Mouse (Mus musculus) heart, postnatal 0 days (tissue): ENCODE measurements around the gene Pitx3. TPM values are rescaled to one million over a fixed set of nuclear protein-coding genes. Genes with fewer than 3 reads are reported as not detected.
"Not testable (repeated sequence)": the region's sequence is repeated elsewhere in the genome, so short reads cannot be mapped to it uniquely, and the experiment has no call there.

Experiments
- ATAC-seq: fragments of 200-750 bp; cut with Nextera tagmentation; 2 replicates; pipeline ENCODE4 v1.8.0; 2017; ENCODE audit warnings: low read depth, moderate number of reproducible peaks, moderate library complexity; ENCODE audit not compliant: insufficient read depth
- DNase-seq: peaks from one replicate; pipeline ENCODE4 v3.0.0-alpha.2; 2016; ENCODE audit warnings: low spot score
- H3K27ac ChIP-seq: fragments of 300-500 bp; sonication (generic); 2 replicates; pipeline ENCODE4 v1.5.1; 2014; ENCODE audit warnings: low read depth, mild to moderate bottlenecking
- H3K27me3 ChIP-seq: fragments of 300-500 bp; sonication (generic); 2 replicates; pipeline ENCODE4 v1.6.1; 2014; ENCODE audit warnings: low read length, mixed read lengths; ENCODE audit not compliant: control insufficient read depth, insufficient read depth
- H3K36me3 ChIP-seq: fragments of 300-500 bp; sonication (generic); replicated peaks from 2 replicates; pipeline ENCODE4 v1.6.1; 2014; ENCODE audit warnings: low read length, mixed read lengths; ENCODE audit not compliant: control insufficient read depth, insufficient read depth
- H3K4me1 ChIP-seq: fragments of 300-500 bp; sonication (generic); 2 replicates; pipeline ENCODE4 v1.6.1; 2014; ENCODE audit warnings: antibody characterized with exemption; ENCODE audit not compliant: control insufficient read depth, insufficient read depth
- H3K4me2 ChIP-seq: fragments of 300-500 bp; sonication (generic); 2 replicates; pipeline ENCODE4 v1.6.1; 2014; ENCODE audit warnings: low read depth, mild to moderate bottlenecking, low read length, moderate library complexity
- H3K4me3 ChIP-seq: fragments of 300-500 bp; sonication (generic); 2 replicates; pipeline ENCODE4 v1.5.1; 2014; ENCODE audit warnings: low read depth, low read length
- H3K9ac ChIP-seq: fragments of 300-500 bp; sonication (generic); replicated peaks from 2 replicates; pipeline ENCODE4 v1.6.1; 2014; ENCODE audit warnings: low read depth, low read length, mixed read lengths
- H3K9me3 ChIP-seq: fragments of 300-500 bp; sonication (generic); replicated peaks from 2 replicates; pipeline ENCODE4 v1.6.1; 2016; ENCODE audit warnings: low read length; ENCODE audit not compliant: control insufficient read depth
- CTCF ChIP-seq: IDR thresholded peaks from 2 replicates; pipeline ENCODE4 v1.5.1; 2016; ENCODE audit warnings: antibody characterized with exemption, control low read depth, low read depth
- EP300 ChIP-seq: IDR thresholded peaks from 2 replicates; pipeline ENCODE4 v1.6.1; 2016; ENCODE audit warnings: antibody characterized with exemption, low read depth
- WGBS: fragments of 180-500 bp; shearing (Covaris S2); extraction: QIAGEN DNeasy Blood & Tissue Kit; methylation state at CpG from one replicate; pipeline ENCODE4 v1.1.7; 2014; 5-methylcytosine and 5-hydroxymethylcytosine counted together
- polyA plus RNA-seq: library from polyadenylated mRNA; unstranded; fragments of >200 nt; fragmentation: Nextera tagmentation; extraction: Ambion mirVana; gene quantifications from 2 replicates; pipeline ENCODE4 v1.2.1, GENCODE M21; 2015
- total RNA-seq: library from RNA; depleted of rRNA; stranded (reverse); fragments of >200 nt; gene quantifications from 2 replicates; pipeline ENCODE4 v1.2.3, GENCODE M21; 2014; ENCODE audit warnings: low replicate concordance

Gene Pitx3
- total and polyA plus RNA-seq, 2 experiments from 2014 or later: not detected

DNA sequence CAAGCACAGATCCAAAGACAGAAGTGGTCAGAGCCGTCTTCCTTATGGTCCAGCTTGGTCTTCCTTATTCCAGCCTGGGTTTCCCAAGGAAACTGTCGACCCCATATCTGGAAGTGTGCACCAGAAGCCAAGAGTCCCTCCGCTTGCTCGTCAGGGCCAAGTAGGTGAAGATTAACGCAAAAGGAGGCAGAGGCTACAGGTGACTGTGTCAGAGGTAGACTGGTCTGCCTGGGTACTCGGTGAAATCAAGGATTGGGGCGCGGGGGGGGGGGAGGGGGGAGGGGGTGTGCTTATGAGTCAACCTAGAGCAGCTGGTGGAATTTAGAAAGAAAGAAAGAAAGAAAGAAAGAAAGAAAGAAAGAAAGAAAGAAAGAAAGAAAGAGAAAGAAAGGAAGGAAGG lies 16.8 kb downstream of the Pitx3 start:
- Histone ChIP-seq H3K9ac (no peak overlapping the region), H3K9me3 (no peaks in the 10 kb centered on the region), H3K4me1 (peaks cover 12% of the 10 kb centered on the region; the same call in 1 of the 2 replicates), H3K36me3 (no peaks in the 10 kb centered on the region), H3K27ac (no peak overlapping the region), H3K27me3 (peaks cover 41% of the 10 kb centered on the region), H3K4me3 (peak overlapping the region; percentile 32), H3K4me2 (peak overlapping the region; percentile 60)
- no peak for DNase-seq
- no peak for TF ChIP-seq CTCF
- WGBS: 6% methylated on average over 6 of the region's 8 CpGs
- no peak for ATAC-seq

DNA sequence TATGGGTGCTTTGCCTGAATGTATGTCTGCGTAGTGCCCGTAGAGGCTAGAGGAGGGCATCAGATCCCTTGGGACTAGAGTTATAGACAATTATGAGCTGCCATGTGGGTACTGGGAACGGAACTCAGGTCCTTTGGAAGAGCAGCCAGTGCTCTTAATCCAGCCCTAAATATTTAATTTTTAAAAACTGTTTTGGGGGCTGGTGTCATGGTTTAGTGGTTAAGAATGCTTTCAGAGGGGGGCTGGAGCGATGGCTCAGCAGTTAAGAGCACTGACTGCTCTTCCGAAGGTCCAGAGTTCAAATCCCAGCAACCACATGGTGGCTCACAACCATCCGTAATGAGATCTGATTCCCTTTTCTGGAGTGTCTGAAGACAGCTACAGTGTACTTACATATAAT lies 18.4 kb downstream of the Pitx3 start:
- H3K4me2 ChIP-seq, H3K27ac ChIP-seq, H3K9ac ChIP-seq, H3K4me1 ChIP-seq, H3K36me3 ChIP-seq, DNase-seq, ATAC-seq, H3K9me3 ChIP-seq, H3K4me3 ChIP-seq: not testable (repeated sequence)
- 73% methylated on average over 6 of the region's 6 CpGs for WGBS
- peaks cover 32% of the 10 kb centered on the region for H3K27me3 ChIP-seq

DNA sequence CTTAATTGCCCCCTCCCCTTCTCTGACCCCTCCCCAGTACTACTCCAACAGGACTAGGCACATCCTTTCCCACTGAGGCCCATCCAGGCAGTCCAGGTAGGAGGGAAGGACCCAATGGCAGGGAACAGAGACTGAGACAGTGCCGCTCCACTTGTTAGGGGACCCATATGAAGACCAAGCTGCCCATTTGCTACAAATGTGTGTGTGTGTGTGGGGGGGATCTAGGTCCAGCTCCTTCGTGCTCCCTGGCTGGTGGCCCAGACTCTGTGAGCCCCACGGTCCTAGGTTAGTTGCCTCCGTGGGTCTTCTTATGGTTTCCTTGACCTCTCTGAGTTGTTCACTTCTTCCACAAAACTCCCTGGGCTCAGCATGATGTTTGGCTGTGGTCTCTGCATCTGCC lies 21.8 kb downstream of the Pitx3 start:
- TF ChIP-seq EP300 (no peak), CTCF (no peak)
- WGBS: 82% methylated on average over 4 of the region's 4 CpGs
- Histone ChIP-seq H3K4me2 (no peak overlapping the region), H3K9me3 (no peaks in the 10 kb centered on the region), H3K27me3 (peaks cover 3% of the 10 kb centered on the region; the same call in 1 of the 2 replicates), H3K27ac (no peak overlapping the region), H3K36me3 (no peaks in the 10 kb centered on the region), H3K4me3 (no peak overlapping the region), H3K4me1 (no peaks in the 10 kb centered on the region), H3K9ac (no peak overlapping the region)
- ATAC-seq: no peak
- no peak for DNase-seq

DNA sequence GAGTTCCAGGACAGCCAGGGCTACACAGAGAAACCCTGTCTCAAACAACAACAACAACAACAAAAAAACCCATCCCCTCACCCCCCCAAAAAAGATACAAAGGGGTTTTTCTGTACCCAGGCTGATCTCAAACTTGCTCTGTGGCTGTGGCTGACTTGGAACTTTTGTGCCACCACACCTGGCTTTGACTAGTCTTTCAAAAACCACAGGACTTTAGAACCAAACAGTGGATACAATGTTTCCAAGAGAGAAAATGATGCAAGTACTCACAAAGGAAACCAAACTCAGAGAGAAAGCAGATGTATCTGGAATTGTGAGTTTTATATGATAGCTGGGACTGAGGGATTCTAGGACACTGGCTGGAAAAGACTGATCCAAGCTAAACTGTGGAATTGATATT lies 23.5 kb downstream of the Pitx3 start:
- DNase-seq (no peak), ATAC-seq (no peak)
- no peaks in the 10 kb centered on the region for H3K27me3 ChIP-seq
- H3K36me3 ChIP-seq: no peaks in the 10 kb centered on the region
- TF ChIP-seq EP300: no peak
- TF ChIP-seq CTCF: no peak
- H3K9me3 ChIP-seq: no peaks in the 10 kb centered on the region
- H3K9ac ChIP-seq: no peak overlapping the region
- no peak overlapping the region for H3K27ac ChIP-seq
- H3K4me2 ChIP-seq: no peak overlapping the region
- H3K4me3 ChIP-seq: no peak overlapping the region
- H3K4me1 ChIP-seq: no peaks in the 10 kb centered on the region

DNA sequence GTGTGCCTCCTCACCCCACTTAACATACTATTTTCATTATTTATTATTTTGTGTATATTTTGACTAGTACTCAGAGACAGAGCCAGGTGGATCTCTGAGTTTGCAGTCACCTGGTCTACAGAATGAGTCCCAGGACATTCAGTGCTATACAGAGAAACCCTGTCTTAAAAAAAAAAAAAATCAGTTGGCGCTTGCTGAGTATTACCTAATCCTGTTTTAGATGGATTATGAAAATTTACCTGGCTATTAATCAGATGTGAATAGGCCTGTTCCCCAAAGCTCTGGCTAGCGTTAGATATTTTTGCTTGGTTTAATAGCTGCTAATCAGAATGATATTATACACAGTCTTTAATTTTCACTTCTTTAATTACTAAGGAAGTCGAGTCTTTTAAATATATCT lies 24.2 kb downstream of the Pitx3 start:
- H3K4me2 ChIP-seq: no peak overlapping the region
- H3K4me3 ChIP-seq: no peak overlapping the region
- no peak overlapping the region for H3K27ac ChIP-seq
- no peaks in the 10 kb centered on the region for H3K9me3 ChIP-seq
- no peaks in the 10 kb centered on the region for H3K36me3 ChIP-seq
- no peaks in the 10 kb centered on the region for H3K27me3 ChIP-seq
- TF ChIP-seq CTCF: no peak
- TF ChIP-seq EP300: no peak
- ATAC-seq (no peak), DNase-seq (no peak)
- no peaks in the 10 kb centered on the region for H3K4me1 ChIP-seq
- 84% methylated on average over 3 of the region's 3 CpGs for WGBS
- no peak overlapping the region for H3K9ac ChIP-seq

DNA sequence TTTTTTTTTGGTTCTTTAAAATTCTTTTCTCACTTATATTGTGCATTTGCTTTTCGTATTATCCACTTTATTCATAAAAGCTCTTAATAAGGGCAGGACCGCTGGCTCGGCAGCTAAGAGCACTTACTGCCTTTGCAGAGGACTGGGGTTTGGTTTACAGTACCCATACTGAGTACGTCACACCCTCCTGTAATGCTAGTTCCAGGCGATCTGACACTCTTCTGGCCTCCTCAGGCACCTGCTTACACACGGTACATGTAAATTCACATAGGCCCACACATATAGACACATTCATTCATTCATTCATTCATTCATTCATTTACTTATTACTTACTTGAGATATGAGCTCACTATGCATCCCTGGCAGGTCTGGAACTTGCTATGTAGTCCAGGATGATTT lies 27.3 kb downstream of the Pitx3 start:
- 68% methylated on average over 6 of the region's 6 CpGs for WGBS
- H3K4me3 ChIP-seq: no peak overlapping the region
- no peak overlapping the region for H3K4me2 ChIP-seq
- H3K27me3 ChIP-seq: no peaks in the 10 kb centered on the region
- TF ChIP-seq CTCF (no peak), EP300 (no peak)
- no peaks in the 10 kb centered on the region for H3K4me1 ChIP-seq
- H3K27ac ChIP-seq: no peak overlapping the region
- H3K9me3 ChIP-seq: no peaks in the 10 kb centered on the region
- DNase-seq (no peak), ATAC-seq (no peak)
- H3K36me3 ChIP-seq: no peaks in the 10 kb centered on the region
- no peak overlapping the region for H3K9ac ChIP-seq
